Mouse (Mus musculus) intestine, embryonic 15.5 days (tissue): ENCODE measurements at regions not wholly inside any gene's neighbourhood (a gene's known extent, or its start where the extent isn't known, plus 50 kb on each side); places are given as distances from the start of the nearest gene placed in this dataset.

ENCODE experiments used
- ATAC-seq: fragments of 200-750 bp; cut with Nextera tagmentation; 2 replicates; pipeline ENCODE4 v1.8.0; 2017; ENCODE audit warnings: moderate TSS enrichment, moderate library complexity
- H3K27ac ChIP-seq: fragments of 300-500 bp; sonication (generic); 2 replicates; pipeline ENCODE4 v1.5.1; 2015; ENCODE audit warnings: mild to moderate bottlenecking, inconsistent platforms
- H3K27me3 ChIP-seq: fragments of 300-500 bp; sonication (generic); replicated peaks from 2 replicates; pipeline ENCODE4 v1.6.1; 2015; ENCODE audit warnings: inconsistent platforms
- H3K36me3 ChIP-seq: fragments of 300-500 bp; sonication (generic); 2 replicates; pipeline ENCODE4 v1.6.1; 2015; ENCODE audit warnings: inconsistent platforms
- H3K4me1 ChIP-seq: fragments of 300-500 bp; sonication (generic); replicated peaks from 2 replicates; pipeline ENCODE4 v1.6.1; 2015; ENCODE audit warnings: inconsistent platforms
- H3K4me2 ChIP-seq: fragments of 300-500 bp; sonication (generic); replicated peaks from 2 replicates; pipeline ENCODE4 v1.6.1; 2015; ENCODE audit warnings: mild to moderate bottlenecking, inconsistent platforms
- H3K4me3 ChIP-seq: fragments of 300-500 bp; sonication (generic); replicated peaks from 2 replicates; pipeline ENCODE4 v1.5.1; 2015; ENCODE audit warnings: inconsistent platforms
- H3K9ac ChIP-seq: fragments of 300-500 bp; sonication (generic); 2 replicates; pipeline ENCODE4 v1.6.1; 2015; ENCODE audit warnings: inconsistent platforms
- H3K9me3 ChIP-seq: fragments of 300-500 bp; sonication (generic); 2 replicates; pipeline ENCODE4 v1.6.1; 2016; ENCODE audit warnings: inconsistent platforms
- WGBS: fragments of 180-500 bp; shearing (Covaris S2); methylation state at CpG from one replicate; pipeline ENCODE4 v1.1.7; 2015; 5-methylcytosine and 5-hydroxymethylcytosine counted together

DNA sequence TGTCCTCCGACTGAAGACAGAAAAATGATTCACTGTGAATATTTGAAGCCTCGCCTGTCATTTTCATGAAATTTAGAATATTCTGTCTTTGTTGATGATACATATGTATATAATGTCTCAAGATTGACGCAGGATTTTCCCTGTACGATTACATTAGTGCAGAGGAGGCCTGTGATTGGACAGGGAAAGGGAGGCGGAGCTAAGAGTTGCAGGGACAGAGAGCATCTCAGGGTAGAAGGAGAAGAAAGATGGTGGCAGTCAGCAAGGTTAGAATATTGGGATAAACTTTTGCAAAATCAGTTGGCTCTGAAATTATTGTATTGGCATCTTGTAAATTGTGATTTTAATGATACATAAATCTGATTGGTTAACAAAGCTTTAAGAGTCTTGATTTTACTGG is 1213.1 kb downstream of the 9330182O14Rik start:
- H3K4me1 ChIP-seq = no peaks in the 10 kb centered on the region
- no peak overlapping the region for H3K4me3 ChIP-seq
- ATAC-seq = no peak
- no peak overlapping the region for H3K4me2 ChIP-seq
- no peak overlapping the region for H3K9ac ChIP-seq
- no peaks in the 10 kb centered on the region for H3K9me3 ChIP-seq
- H3K36me3 ChIP-seq = no peaks in the 10 kb centered on the region
- H3K27me3 ChIP-seq = no peaks in the 10 kb centered on the region
- no peak overlapping the region for H3K27ac ChIP-seq
- 89% methylated on average over 5 of the region's 5 CpGs for WGBS

DNA sequence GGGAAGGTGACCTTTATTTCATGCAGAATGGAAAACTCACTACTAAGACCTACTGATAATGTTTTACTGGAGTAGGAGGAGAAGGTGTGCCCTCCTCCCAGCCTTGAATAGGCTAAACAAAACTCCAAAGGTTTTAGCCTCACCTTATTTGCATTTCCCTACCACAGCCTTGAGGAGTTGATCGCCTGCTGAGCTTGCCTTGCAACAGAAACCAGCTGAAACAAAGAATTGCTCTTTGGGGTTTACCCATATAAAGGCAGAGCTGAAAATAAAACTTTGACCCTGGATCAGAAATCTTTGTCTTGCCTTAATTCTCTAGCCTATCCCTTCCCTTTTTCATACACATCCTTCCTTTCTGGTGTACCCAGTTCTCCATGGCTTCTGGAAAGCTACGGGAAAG is 1218.0 kb downstream of the 9330182O14Rik start:
- 61% methylated on average over 2 of the region's 2 CpGs for WGBS
- no peaks in the 10 kb centered on the region for H3K27me3 ChIP-seq
- no peak overlapping the region for H3K4me2 ChIP-seq
- no peaks in the 10 kb centered on the region for H3K4me1 ChIP-seq
- H3K36me3 ChIP-seq = no peaks in the 10 kb centered on the region
- ATAC-seq = no peak
- no peak overlapping the region for H3K27ac ChIP-seq
- no peak overlapping the region for H3K9ac ChIP-seq
- H3K4me3 ChIP-seq = no peak overlapping the region
- H3K9me3 ChIP-seq = no peaks in the 10 kb centered on the region

DNA sequence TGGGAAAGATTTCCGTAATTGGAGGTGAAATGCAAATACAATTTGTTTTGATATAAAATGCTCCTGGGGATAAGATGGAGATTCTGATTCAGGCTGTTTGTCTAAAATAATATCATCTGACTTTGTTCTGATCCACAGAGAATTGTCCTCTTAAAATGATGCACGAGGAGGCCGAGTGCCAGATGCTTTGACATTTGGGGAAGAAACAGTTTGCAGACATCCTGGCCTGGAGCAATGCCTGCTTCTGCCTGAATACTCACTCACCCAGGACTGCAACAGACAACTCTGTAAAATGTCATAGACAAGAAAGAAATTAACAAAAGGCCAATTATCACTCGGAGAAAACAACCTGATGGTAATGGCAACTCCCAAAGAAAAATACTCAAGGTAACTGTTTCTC is 1225.1 kb downstream of the 9330182O14Rik start:
- 81% methylated on average over 4 of the region's 4 CpGs for WGBS
- ATAC-seq = no peak

DNA sequence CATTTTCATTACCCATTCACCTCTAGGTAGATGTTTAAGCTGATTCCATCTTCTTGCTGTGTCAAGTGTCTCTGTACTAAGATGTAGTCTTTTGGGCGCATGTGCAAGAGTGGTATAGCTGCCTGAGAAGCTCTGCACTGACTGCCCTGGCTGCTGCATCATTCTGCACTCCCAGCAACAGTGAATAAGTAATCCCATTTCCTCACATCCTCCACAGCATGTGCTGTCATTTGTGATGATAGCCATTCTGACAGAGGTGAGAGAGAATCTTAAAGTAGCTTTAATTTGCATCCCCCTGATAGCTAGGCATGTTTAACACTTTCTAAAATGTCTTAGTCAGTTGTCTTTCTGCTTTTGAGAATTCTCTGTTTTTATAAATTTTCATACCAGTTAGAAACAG is 1240.5 kb downstream of the 9330182O14Rik start:
- Histone ChIP-seq H3K9ac (no peak overlapping the region), H3K4me2 (no peak overlapping the region), H3K27me3 (no peaks in the 10 kb centered on the region), H3K27ac (no peak overlapping the region), H3K4me1 (no peaks in the 10 kb centered on the region), H3K9me3 (no peaks in the 10 kb centered on the region), H3K36me3 (no peaks in the 10 kb centered on the region), H3K4me3 (no peak overlapping the region)
- 89% methylated on average over 1 of the region's 1 CpGs for WGBS
- no peak for ATAC-seq

More for the DNA sequence above, 1225.1 kb downstream of the 9330182O14Rik start:
- H3K27ac ChIP-seq = no peak overlapping the region
- H3K36me3 ChIP-seq = no peaks in the 10 kb centered on the region
- no peaks in the 10 kb centered on the region for H3K4me1 ChIP-seq
- H3K9me3 ChIP-seq = no peaks in the 10 kb centered on the region
- H3K4me2 ChIP-seq = no peak overlapping the region
- H3K9ac ChIP-seq = no peak overlapping the region
- H3K4me3 ChIP-seq = no peak overlapping the region
- no peaks in the 10 kb centered on the region for H3K27me3 ChIP-seq

DNA sequence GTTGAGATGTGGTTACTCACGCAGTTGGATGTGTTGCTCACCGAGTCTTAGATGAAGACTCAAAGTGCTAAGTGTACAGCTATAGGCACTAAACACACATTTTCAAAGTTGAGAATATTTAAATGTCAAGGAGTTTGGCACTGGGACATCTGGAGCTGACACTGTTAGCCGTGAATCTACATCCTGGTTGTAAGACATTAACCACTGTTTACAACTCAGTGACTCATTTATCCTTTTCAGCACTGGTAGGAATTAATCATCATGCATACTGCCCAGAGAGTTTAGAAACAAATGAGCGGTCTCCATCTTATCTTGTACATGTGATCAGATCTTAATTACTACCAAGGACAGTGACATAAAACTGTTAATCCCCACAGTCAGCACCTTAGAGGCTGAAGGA is 1241.7 kb downstream of the 9330182O14Rik start:
- Histone ChIP-seq H3K9me3 (no peaks in the 10 kb centered on the region), H3K36me3 (no peaks in the 10 kb centered on the region), H3K9ac (no peak overlapping the region), H3K4me3 (no peak overlapping the region), H3K4me1 (no peaks in the 10 kb centered on the region), H3K27ac (no peak overlapping the region), H3K27me3 (no peaks in the 10 kb centered on the region), H3K4me2 (no peak overlapping the region)
- ATAC-seq = no peak
- 51% methylated on average over 4 of the region's 4 CpGs for WGBS

DNA sequence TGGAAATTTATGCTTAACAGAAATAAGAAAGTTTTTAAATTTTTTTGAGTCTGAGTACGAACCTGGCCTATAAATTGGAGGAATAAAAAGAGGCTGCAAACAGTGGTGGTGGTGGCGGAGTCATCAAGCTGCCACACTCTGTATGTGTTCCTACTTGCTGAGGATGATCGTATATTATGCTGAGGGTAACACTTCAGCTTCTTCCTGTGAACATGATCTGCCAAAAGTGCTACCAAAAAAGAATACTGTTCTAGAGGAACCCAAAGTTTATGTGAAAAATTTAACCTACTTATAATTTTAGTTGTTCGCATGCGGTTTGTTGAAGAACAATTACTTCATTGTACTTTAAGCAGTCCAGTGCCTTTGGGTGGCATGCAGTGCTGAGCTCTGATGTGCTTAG is 1245.5 kb downstream of the 9330182O14Rik start:
- Histone ChIP-seq H3K36me3 (no peaks in the 10 kb centered on the region), H3K27me3 (no peaks in the 10 kb centered on the region), H3K4me3 (no peak overlapping the region), H3K4me1 (no peaks in the 10 kb centered on the region), H3K9me3 (no peaks in the 10 kb centered on the region), H3K27ac (no peak overlapping the region), H3K9ac (no peak overlapping the region), H3K4me2 (no peak overlapping the region)
- no peak for ATAC-seq
- 83% methylated on average over 5 of the region's 5 CpGs for WGBS

DNA sequence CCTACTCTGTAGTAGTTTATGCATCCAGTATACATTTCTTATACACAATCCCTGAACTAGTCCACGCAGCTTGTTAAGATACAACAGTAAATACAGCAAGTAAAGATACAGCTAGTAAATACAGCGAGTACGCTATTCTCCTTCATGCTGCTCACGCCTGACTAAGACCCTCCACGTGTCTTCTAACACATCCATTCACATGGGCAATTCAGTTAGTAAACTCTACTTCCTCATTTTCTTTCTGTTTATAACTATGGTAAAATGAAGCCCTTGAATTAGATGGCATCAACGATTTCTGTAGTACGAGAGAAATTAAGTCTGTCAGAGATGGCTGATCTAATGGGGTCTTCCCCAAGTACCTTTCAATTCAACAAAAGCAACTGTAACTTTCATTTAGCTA is 1246.3 kb downstream of the 9330182O14Rik start:
- no peaks in the 10 kb centered on the region for H3K9me3 ChIP-seq
- WGBS = 88% methylated on average over 7 of the region's 7 CpGs
- no peak for ATAC-seq
- no peak overlapping the region for H3K27ac ChIP-seq
- H3K4me1 ChIP-seq = no peaks in the 10 kb centered on the region
- H3K4me3 ChIP-seq = no peak overlapping the region
- no peaks in the 10 kb centered on the region for H3K36me3 ChIP-seq
- no peak overlapping the region for H3K4me2 ChIP-seq
- no peak overlapping the region for H3K9ac ChIP-seq
- no peaks in the 10 kb centered on the region for H3K27me3 ChIP-seq

DNA sequence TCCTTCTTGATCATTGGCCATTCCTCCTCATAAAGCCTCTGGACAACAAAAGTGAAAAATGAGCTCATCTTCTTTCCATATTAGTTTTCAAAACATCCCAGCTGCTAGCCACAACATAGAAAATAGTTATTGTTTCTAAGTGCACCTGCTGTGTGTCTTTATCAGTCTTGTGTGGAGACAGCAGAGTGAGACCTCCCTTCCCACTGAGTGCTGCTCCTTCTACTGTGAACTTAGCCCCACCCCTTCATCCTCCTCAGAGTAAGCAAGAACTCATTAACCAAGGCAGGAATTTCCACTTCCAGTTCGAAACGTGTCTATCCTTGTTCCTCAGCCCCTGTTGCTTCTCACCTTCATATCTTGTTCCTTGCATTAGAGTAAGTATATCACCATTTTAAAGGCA is 1256.5 kb downstream of the 9330182O14Rik start:
- no peaks in the 10 kb centered on the region for H3K27me3 ChIP-seq
- H3K27ac ChIP-seq = no peak overlapping the region
- H3K4me1 ChIP-seq = no peaks in the 10 kb centered on the region
- WGBS = 23% methylated on average over 2 of the region's 2 CpGs
- H3K9ac ChIP-seq = no peak overlapping the region
- H3K4me3 ChIP-seq = no peak overlapping the region
- no peaks in the 10 kb centered on the region for H3K9me3 ChIP-seq
- H3K4me2 ChIP-seq = no peak overlapping the region
- no peaks in the 10 kb centered on the region for H3K36me3 ChIP-seq
- ATAC-seq = no peak
